Comparison of ENCODE assay signal across 8 mouse cellular contexts in genomic region chr2:167634865-167635512, GRCm38 (mm10). TPM values are rescaled to one million over a fixed set of nuclear protein-coding genes. Genes with fewer than 3 reads are reported as not detected.
A peak's percentile ranks its signal among the peaks of the same experiment; 100 is the strongest.
DNase-seq lines count a peak whose midpoint lies in the region; ATAC-seq and TF ChIP-seq lines count a peak whose summit lies in the region.

No protein-coding gene starts in this region.

- H3K4me3 ChIP-seq in kidney, embryonic 16.5 days (ENCODE audit: low read length), result peak overlapping the region; percentile 30
- peak overlapping the region; percentile 33 for H3K4me3 ChIP-seq in embryonic facial prominence, embryonic 14.5 days (ENCODE audit: low read depth, low read length)
- H3K4me3 ChIP-seq in intestine, embryonic 14.5 days (ENCODE audit: low read depth, low read length), result peak overlapping the region; percentile 34
- H3K4me3 ChIP-seq in midbrain, postnatal 0 days (ENCODE audit: low read depth, low read length), result peak overlapping the region; percentile 22

- H3K9me3 ChIP-seq in kidney, embryonic 16.5 days (ENCODE audit: low read length), result no peaks in the 10 kb centered on the region
- no peaks in the 10 kb centered on the region for H3K9me3 ChIP-seq in embryonic facial prominence, embryonic 14.5 days (ENCODE audit: control insufficient read depth, low read length)
- no peaks in the 10 kb centered on the region for H3K9me3 ChIP-seq in intestine, embryonic 14.5 days (ENCODE audit: control insufficient read depth, low read length)
- no peaks in the 10 kb centered on the region for H3K9me3 ChIP-seq in midbrain, postnatal 0 days (ENCODE audit: low read length)

- no peak for ATAC-seq in kidney, embryonic 16.5 days (ENCODE audit: low FRiP score, low TSS enrichment)
- ATAC-seq in embryonic facial prominence, embryonic 14.5 days (ENCODE audit: low read depth), result no peak
- ATAC-seq in intestine, embryonic 14.5 days (replicated peaks; ENCODE audit: low FRiP score, low TSS enrichment, low read depth), result no peak
- ATAC-seq in midbrain, postnatal 0 days (ENCODE audit: low FRiP score), result no peak

- H3K27me3 ChIP-seq in kidney, embryonic 16.5 days (ENCODE audit: insufficient read depth, low read length), result no peaks in the 10 kb centered on the region
- H3K27me3 ChIP-seq in embryonic facial prominence, embryonic 14.5 days (replicated peaks; ENCODE audit: control insufficient read depth, insufficient read depth, low read length), result no peaks in the 10 kb centered on the region
- H3K27me3 ChIP-seq in intestine, embryonic 14.5 days (replicated peaks; ENCODE audit: control insufficient read depth, insufficient read depth, low read length), result no peaks in the 10 kb centered on the region
- H3K27me3 ChIP-seq in midbrain, postnatal 0 days (ENCODE audit: insufficient read depth, low read length), result no peaks in the 10 kb centered on the region

- no peak for TF ChIP-seq CTCF in midbrain, postnatal 0 days (IDR thresholded peaks at IDR 0.05)

- 78% methylated on average over 7 of the region's 7 CpGs for WGBS in kidney, embryonic 16.5 days
- WGBS in embryonic facial prominence, embryonic 14.5 days, result 71% methylated on average over 7 of the region's 7 CpGs
- 76% methylated on average over 7 of the region's 7 CpGs for WGBS in intestine, embryonic 14.5 days
- WGBS in midbrain, postnatal 0 days, result 77% methylated on average over 7 of the region's 7 CpGs

- H3K4me1 ChIP-seq in kidney, embryonic 16.5 days (ENCODE audit: insufficient read depth, low read length), result peaks cover 27% of the 10 kb centered on the region
- H3K4me1 ChIP-seq in embryonic facial prominence, embryonic 14.5 days (ENCODE audit: control insufficient read depth, insufficient read depth, low read length), result peaks cover 15% of the 10 kb centered on the region
- H3K4me1 ChIP-seq in intestine, embryonic 14.5 days (replicated peaks; ENCODE audit: control insufficient read depth, insufficient read depth, low read length), result peaks cover 15% of the 10 kb centered on the region
- peaks cover 10% of the 10 kb centered on the region for H3K4me1 ChIP-seq in midbrain, postnatal 0 days (ENCODE audit: insufficient read depth, low read length)

- no peak for DNase-seq in kidney, postnatal 10 days
- DNase-seq in embryonic facial prominence, embryonic 14.5 days (ENCODE audit: low spot score), result no peak
- no peak for DNase-seq in intestine, embryonic 14.5 days (ENCODE audit: low spot score)
- no peak for DNase-seq in midbrain, postnatal 0 days (ENCODE audit: low spot score)
- DNase-seq in thymus, postnatal 4 days, result no peak
- no peak for DNase-seq in adrenal gland, postnatal 4 days (ENCODE audit: low spot score in 2 of 2)
- no peak for DNase-seq in adrenal gland, adult (ENCODE audit: inconsistent age in 2 of 2, low spot score in 1 of 2)

- peak overlapping the region; percentile 37; the same call in 1 of the 2 replicates for H3K9ac ChIP-seq in kidney, embryonic 16.5 days (replicated peaks; ENCODE audit: low read length)
- peak overlapping the region; percentile 46; the same call in 1 of the 2 replicates for H3K9ac ChIP-seq in embryonic facial prominence, embryonic 14.5 days (ENCODE audit: low read depth, low read length)
- 0 out of 2 replicates have a peak overlapping the region, but pooled peaks have one; percentile 30 for H3K9ac ChIP-seq in intestine, embryonic 14.5 days (ENCODE audit: low read length)
- H3K9ac ChIP-seq in midbrain, postnatal 0 days (replicated peaks; ENCODE audit: low read length, poor library complexity, severe bottlenecking), result no peak overlapping the region

- H3K27ac ChIP-seq in kidney, embryonic 16.5 days (ENCODE audit: low read length), result no peak overlapping the region
- H3K27ac ChIP-seq in embryonic facial prominence, embryonic 14.5 days (replicated peaks; ENCODE audit: low read depth, low read length), result no peak overlapping the region
- no peak overlapping the region for H3K27ac ChIP-seq in intestine, embryonic 14.5 days (ENCODE audit: low read depth)
- H3K27ac ChIP-seq in midbrain, postnatal 0 days (ENCODE audit: low read depth, low read length), result 0 out of 2 replicates have a peak overlapping the region, but pooled peaks have one; percentile 26

- H3K4me2 ChIP-seq in kidney, embryonic 16.5 days (replicated peaks; ENCODE audit: low read depth, low read length), result peak overlapping the region; percentile 63
- peak overlapping the region; percentile 58 for H3K4me2 ChIP-seq in embryonic facial prominence, embryonic 14.5 days (ENCODE audit: low read depth, low read length)
- peak overlapping the region; percentile 58 for H3K4me2 ChIP-seq in intestine, embryonic 14.5 days (ENCODE audit: low read length)
- peak overlapping the region; percentile 51 for H3K4me2 ChIP-seq in midbrain, postnatal 0 days (ENCODE audit: low read depth, low read length, poor library complexity, severe bottlenecking)

- H3K36me3 ChIP-seq in kidney, embryonic 16.5 days (ENCODE audit: insufficient read depth, low read length), result no peaks in the 10 kb centered on the region
- H3K36me3 ChIP-seq in embryonic facial prominence, embryonic 14.5 days (ENCODE audit: control insufficient read depth, insufficient read depth, low read length), result no peaks in the 10 kb centered on the region
- H3K36me3 ChIP-seq in intestine, embryonic 14.5 days (ENCODE audit: control insufficient read depth, insufficient read depth, low read length), result no peaks in the 10 kb centered on the region
- no peaks in the 10 kb centered on the region for H3K36me3 ChIP-seq in midbrain, postnatal 0 days (ENCODE audit: insufficient read depth, low read length)

RNA-seq across cellular contexts. Expression of gene Ube2v1, which starts 3.1 kb away (rescaled TPM):
- 319 and 338 TPM in 2 replicates for polyA plus RNA-seq in kidney, embryonic 16.5 days (2015; fragmentation: Nextera tagmentation; extraction: Ambion mirVana)
- 249 and 275 TPM in 2 replicates for polyA plus RNA-seq in embryonic facial prominence, embryonic 14.5 days (2014; fragmentation: Nextera tagmentation; extraction: Ambion mirVana)
- 254 and 279 TPM in 2 replicates for polyA plus RNA-seq in intestine, embryonic 14.5 days (2014; fragmentation: Nextera tagmentation; extraction: Ambion mirVana)
- total RNA-seq in midbrain, postnatal 0 days (2014; rRNA removed), result 191 and 233 TPM in 2 replicates
- 402 and 414 TPM in 2 replicates for polyA plus RNA-seq in midbrain, postnatal 0 days (2015; fragmentation: Nextera tagmentation; extraction: Ambion mirVana)
- total RNA-seq in adrenal gland, postnatal 4 days (2021), result 100 to 1,000 TPM; 194 to 200 TPM

RNA-seq across cellular contexts. Expression of gene Gm20431, which starts 26.3 kb away (rescaled TPM):
- 1.3 and 6.1 TPM in 2 replicates for polyA plus RNA-seq in kidney, embryonic 16.5 days (2015; fragmentation: Nextera tagmentation; extraction: Ambion mirVana)
- 9.1 and 11.6 TPM in 2 replicates for polyA plus RNA-seq in embryonic facial prominence, embryonic 14.5 days (2014; fragmentation: Nextera tagmentation; extraction: Ambion mirVana)
- 6.1 and 7.7 TPM in 2 replicates for polyA plus RNA-seq in intestine, embryonic 14.5 days (2014; fragmentation: Nextera tagmentation; extraction: Ambion mirVana)
- total RNA-seq in midbrain, postnatal 0 days (2014; rRNA removed), result not detected in 2 replicates
- 11.2 and 12.0 TPM in 2 replicates for polyA plus RNA-seq in midbrain, postnatal 0 days (2015; fragmentation: Nextera tagmentation; extraction: Ambion mirVana)
- total RNA-seq in adrenal gland, postnatal 4 days (2021), result 10 to 100 TPM; 18.2 to 23.0 TPM

RNA-seq across cellular contexts. Expression of gene Cebpb, which starts 53.7 kb away (rescaled TPM):
- polyA plus RNA-seq in kidney, embryonic 16.5 days (2015; fragmentation: Nextera tagmentation; extraction: Ambion mirVana), result 0.34 and 0.45 TPM in 2 replicates
- polyA plus RNA-seq in embryonic facial prominence, embryonic 14.5 days (2014; fragmentation: Nextera tagmentation; extraction: Ambion mirVana), result 18.1 and 30.3 TPM in 2 replicates
- 2.8 and 12.4 TPM in 2 replicates for polyA plus RNA-seq in intestine, embryonic 14.5 days (2014; fragmentation: Nextera tagmentation; extraction: Ambion mirVana)
- 5.8 and 8.0 TPM in 2 replicates for total RNA-seq in midbrain, postnatal 0 days (2014; rRNA removed)
- 4.4 and 5.4 TPM in 2 replicates for polyA plus RNA-seq in midbrain, postnatal 0 days (2015; fragmentation: Nextera tagmentation; extraction: Ambion mirVana)
- 100 to 1,000 TPM; 229 to 255 TPM for total RNA-seq in adrenal gland, postnatal 4 days (2021)

RNA-seq across cellular contexts. Expression of gene Tmem189, which starts 54.6 kb away (rescaled TPM):
- 54.9 and 58.8 TPM in 2 replicates for polyA plus RNA-seq in kidney, embryonic 16.5 days (2015; fragmentation: Nextera tagmentation; extraction: Ambion mirVana)
- polyA plus RNA-seq in embryonic facial prominence, embryonic 14.5 days (2014; fragmentation: Nextera tagmentation; extraction: Ambion mirVana), result 40.0 and 40.6 TPM in 2 replicates
- polyA plus RNA-seq in intestine, embryonic 14.5 days (2014; fragmentation: Nextera tagmentation; extraction: Ambion mirVana), result 35.1 and 42.0 TPM in 2 replicates
- total RNA-seq in midbrain, postnatal 0 days (2014; rRNA removed), result 45.5 and 65.9 TPM in 2 replicates
- 33.5 and 35.3 TPM in 2 replicates for polyA plus RNA-seq in midbrain, postnatal 0 days (2015; fragmentation: Nextera tagmentation; extraction: Ambion mirVana)
- 10 to 100 TPM; 32.9 to 35.4 TPM for total RNA-seq in adrenal gland, postnatal 4 days (2021)
